Mouse (Mus musculus): ENCODE data around the gene Nek1.

DNA sequence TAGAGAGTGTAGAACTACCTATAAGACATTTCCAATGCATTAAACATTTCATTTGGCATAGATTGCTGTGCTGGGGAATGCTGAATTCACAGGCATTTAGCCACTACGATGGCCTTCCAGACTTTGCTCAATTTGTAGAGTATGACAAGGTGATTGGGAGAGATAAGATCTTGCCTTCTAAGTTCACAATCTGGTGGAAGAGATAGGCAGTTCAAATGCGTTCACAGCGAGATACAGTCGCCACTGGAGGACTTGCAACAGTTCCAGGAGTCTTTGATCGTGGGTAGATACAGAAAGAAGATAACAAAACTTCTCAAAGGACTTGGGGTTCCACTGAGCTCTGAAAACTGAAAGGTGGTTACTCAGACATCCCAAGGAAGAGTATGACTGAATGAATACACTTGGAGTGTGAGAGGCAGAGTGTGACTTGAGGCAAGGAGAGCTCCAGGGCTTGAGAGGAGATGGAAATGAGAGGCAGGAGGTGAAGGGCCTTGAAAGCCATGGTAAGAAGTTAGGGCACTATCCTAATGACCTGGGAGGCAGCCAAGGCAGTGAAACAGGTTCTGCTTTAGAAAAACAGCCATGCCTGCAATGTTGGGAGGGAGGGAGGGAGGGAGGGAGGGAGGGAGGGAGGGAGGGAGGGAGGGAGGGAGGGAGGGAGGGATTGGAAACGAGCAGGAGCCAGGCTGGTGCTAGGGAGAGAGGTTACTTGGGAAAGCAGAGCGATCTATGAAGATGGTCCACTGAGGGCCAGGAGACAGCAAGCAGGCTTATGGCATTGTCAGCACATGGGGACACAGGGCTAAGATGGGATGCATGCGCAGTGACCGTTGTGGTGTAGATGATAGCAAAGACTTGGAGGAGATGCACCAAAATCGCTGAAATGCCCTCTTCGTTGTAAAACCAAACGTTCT lies 184.9 kb downstream of the Nek1 start:
- TF ChIP-seq GABPA (IDR thresholded peaks at IDR 0.05; ENCODE audit: low read depth, low read length) (no peak), EP300 (IDR thresholded peaks at IDR 0.05; ENCODE audit: low read depth in 1 of 2, low read length in 2 of 2) (no peak), MXI1 (IDR thresholded peaks at IDR 0.05; ENCODE audit: low read depth, low read length) (no peak), KAT2A (conservative IDR thresholded peaks at IDR 0.05; ENCODE audit: low read depth, low read length) (no peak)

All from MEL (cell line).